Mouse (Mus musculus) R1 (cell line): Measurements from ENCODE around the gene Tbl2.

Experiments used
- DNase-seq: peaks from one replicate; pipeline ENCODE4 v3.0.0-alpha.2; 2018; ENCODE audit warnings: low read depth, low spot score

Gene Tbl2

DNA sequence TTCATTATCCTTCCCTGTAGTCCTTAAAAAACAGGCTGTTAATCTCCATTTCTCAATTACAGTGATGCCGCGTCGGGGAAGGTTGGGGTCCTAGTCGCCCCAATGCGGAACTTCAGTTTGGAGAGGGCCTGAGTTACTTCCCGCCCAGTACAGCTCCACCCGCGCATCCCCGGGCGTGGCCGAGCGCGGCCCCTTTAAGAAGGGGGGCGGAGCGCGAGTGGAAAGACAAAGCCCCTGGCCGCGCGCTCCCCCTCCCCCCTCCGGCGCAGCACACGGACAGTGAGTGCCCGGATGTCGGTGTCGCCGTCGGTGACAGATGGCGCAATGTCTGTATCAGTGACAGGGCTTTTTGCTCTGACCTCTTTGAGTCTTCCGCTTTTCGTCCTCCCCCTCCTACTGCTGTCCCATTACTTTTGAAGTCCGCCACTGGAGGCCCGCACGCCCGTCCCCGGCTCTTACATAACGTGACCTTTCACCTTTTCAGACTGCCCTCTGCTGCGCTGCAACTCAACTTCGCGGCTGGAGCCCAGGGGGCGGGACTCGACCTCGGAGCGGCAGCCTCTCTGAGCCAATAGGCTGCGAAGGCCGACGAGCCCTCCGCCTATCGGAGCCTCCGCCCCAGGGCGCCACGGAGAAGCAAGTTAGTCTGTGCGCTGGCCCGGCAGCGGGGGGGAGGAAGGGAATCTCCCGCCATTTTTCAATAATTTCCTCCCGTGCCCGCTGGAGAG lies 37.3 kb downstream of the Tbl2 start, which contains the start of gene Baz1b:
Gene Baz1b (plus strand): TSS at position 644 of the 728 bp plus-strand sequence.
- peak; percentile 98 for DNase-seq

DNA sequence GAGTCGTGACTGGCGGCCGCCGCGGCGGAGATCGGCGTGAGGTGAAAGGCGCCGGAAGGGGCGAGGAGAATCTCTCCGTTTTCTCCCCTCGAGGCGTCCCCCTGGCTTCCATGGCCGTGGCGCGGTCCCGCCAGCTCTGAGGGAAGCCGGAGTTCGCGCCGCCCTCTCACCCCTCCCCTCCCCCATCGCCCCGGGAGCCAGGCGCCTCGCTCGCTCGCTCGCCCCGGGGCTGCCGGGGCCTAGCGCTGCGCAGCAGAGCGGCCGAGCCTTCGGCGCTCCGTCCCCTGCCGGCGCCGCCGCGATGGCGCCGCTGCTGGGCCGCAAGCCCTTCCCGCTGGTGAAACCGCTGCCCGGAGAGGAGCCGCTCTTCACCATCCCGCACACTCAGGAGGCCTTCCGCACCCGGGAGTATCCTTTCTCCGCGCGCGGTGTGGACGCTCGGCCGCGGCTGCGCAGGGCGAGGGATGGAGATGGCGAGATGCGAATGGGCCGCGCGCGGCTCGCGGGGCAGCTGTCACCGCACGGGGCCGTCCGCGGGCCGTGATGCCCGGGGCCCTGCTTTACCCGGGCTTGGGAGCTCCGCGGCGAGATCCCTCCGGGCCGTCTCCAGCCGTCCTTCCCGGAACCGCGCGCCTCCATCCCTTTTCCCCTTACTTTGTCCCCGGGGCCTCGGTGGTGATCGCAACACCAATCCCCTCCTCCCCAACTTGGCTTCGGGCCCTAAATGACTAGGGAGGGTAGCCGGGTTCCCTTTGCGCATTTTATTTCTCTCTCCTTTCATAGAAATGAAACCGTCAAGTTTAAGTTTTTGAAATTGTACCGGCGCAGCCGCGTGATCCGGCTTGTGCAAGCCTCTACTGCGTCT lies 38.1 kb downstream of the Tbl2 start:
- peak; percentile 58 for DNase-seq

DNA sequence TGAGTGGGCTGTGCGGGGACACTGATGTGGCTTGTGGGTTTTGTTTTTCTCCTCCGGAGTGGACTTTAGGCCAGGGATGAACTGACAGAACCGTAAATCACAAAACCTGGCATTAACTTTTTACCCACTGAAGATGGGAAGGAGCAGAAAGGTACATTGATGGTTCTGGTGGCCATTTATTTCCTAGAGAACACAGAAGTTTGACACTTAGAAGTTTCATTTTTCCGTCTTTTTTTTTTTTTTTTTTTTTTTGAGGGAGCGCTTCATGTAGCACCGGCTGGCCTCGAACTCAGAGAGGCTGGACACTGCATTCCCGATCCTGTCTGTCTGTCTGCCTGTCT lies 38.7 kb downstream of the Tbl2 start:
- no peak for DNase-seq

DNA sequence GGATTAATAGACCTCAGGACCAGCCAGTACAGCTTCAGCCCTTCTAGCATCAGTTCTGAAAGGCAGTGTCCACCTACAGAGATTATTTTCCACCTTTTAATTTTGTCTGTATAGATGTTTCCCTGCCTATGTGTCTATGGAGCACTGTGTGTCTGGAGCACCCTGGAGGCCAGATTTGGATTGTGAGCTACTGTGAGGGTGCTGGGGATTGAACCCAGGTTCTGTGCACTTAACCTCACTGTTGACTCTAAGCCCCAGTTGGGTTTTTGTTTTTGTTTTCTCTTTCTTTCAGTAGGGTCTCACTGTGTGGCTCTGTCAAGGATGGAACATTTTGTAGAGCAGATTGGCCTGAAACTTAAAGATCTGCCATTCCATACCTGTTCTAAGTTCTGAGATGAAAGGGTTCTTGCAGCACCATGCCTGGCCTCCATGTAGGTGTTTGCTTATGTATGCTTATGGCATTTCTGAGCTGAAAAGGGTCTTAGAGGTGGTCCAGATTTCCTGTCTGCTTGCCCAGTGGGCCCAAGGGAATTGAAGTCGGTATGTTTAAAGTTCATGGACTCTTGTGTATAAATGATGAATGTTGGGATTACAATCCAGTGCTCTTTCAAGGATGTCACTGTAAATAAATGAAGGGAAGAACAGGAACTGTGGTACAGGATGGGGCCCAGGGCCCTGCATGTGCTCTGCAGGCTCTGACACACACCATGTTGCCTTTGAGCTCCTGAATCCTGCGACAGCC lies 40.0 kb downstream of the Tbl2 start:
- DNase-seq: no peak

DNA sequence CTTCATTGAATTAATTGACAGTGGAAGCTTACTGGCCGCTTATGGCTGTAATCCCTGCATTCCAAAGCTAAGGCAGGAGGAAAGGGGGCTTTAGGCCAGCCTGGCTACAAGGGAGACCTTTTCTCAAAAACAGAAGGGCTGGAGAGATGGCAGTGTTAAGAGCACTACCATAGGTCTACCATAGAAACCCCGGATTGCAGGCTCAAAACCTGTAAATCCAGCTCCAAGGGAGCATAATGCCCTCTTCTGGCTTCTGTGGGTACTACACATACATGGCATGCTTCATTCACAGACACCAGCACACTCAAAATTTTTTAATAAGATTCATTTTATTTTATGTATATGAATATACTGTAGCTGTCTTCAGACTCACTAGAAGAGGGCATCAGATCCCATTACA lies 42.2 kb downstream of the Tbl2 start:
- peak; percentile 82 for DNase-seq

DNA sequence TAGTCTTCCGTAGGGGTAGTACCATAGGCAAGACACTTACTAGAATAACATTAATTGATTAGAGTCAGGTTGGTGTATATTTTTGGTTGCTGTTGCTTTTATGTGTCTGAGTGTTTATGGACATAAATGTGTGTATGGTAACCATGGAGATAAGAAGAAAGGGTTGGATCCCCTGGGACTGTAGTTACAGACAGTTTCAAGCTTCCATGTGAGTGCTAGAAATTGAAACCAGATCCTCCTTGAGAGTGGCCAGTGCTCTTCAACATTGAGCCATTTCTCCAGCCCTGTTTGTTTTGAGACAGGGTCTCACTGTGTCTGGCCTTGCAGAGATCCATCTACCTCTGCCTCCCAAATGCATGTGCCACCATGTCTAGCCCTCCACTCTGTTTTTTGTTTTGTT lies 43.0 kb downstream of the Tbl2 start:
- no peak for DNase-seq

DNA sequence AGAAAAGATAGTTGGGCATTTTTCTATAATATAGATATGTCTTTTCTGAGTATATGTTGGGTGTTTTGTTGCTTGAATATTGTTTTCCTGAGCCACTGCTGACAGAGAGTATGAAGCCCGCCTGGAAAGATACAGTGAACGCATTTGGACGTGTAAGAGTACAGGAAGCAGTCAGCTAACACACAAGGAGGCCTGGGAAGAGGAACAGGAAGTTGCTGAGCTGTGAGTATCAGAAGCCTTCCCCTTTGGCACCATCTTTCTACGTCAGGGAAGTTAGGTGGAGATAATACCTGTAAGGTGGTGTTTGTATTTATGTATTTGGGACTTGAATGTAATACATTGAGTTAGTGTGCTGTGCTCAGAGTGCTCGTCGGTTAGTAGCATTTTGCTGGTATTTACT lies 46.9 kb downstream of the Tbl2 start:
- DNase-seq: no peak

DNA sequence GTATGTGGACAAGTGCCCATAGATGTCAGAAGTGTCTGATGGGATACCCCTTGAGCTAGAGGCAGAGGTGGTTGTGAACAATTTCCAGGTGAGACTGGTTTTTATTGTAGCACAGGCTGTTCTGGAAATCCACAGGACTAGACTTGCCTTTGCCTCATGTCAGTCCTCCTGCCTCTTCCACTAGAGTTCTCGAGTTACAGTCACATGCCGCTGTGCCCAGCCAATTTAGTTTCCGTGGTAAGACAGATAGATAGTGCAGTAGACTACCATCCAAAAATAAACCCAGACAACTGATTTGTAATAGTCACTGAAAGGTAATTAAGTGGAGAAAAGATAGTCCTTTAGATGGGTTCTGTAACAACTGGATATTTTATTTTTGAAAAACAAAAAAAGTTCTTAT lies 53.3 kb downstream of the Tbl2 start:
- no peak for DNase-seq

DNA sequence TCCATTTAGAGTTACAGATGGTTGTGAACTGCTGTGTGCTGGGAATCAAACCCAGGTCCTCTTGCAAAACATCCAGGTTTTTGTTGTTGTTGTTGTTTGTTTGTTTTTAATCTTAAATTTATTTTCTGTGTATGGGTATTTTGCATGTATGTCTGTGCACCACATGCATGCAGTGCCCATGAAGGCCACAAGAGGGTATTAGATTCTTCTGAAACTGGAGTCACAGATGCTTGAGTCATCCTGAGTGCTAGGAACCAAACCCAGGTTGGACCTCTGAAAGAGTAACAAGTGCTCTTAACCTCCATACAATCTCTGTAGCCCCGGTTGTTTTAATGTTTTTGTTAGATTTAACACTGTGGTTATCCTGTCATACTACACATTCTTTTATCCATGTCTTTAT lies 58.7 kb downstream of the Tbl2 start:
- peak; percentile 70 for DNase-seq
